ENCODE assay signal across 9 mouse cellular contexts in the genomic region with DNA sequence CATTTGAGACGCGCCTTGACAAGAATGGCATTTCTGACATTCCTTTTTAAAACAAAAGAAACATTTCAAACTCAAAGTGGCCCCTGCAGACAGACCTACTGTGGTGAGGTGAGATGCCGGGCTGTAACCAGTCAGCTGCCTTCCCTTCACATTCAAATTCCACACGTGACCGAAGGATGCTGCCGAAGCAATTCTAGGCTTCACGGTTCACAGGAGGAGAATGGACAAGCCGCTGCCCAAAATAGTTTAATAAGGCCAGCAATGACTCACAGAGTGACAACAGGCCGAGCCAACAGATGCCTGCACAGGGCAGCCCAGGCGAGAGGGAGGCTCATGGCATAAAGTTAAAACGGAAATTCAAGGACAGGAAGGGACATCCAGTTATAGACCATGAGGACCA. TPM values are rescaled to one million over a fixed set of nuclear protein-coding genes. Genes with fewer than 3 reads are reported as not detected.
DNase-seq lines count a peak whose midpoint lies in the region; ATAC-seq lines count a peak whose summit lies in the region.
"Had no signal": no experiment of that assay in that cellular context is flagged by ENCODE, and none has a peak within 500 bp of the region (broad histone marks: within the 10 kb centered on the region; RNA-seq: fewer than 3 reads in every experiment).

No protein-coding gene starts in this region.

- H3K9ac ChIP-seq in midbrain, embryonic 11.5 days (ENCODE audit: low read length) = no peak overlapping the region
- H3K9ac ChIP-seq: liver, embryonic 13.5 days had no signal

- no peak for ATAC-seq in midbrain, embryonic 11.5 days (ENCODE audit: low FRiP score)

- H3K4me3 ChIP-seq in midbrain, embryonic 11.5 days (ENCODE audit: low read depth, low read length) = no peak overlapping the region
- H3K4me3 ChIP-seq: liver, embryonic 13.5 days had no signal

- DNase-seq in gastrocnemius, adult 18-20 months (ENCODE audit: low spot score) = peak; percentile 33
- DNase-seq in gastrocnemius, adult 8-10 months (ENCODE audit: low spot score in 2 of 2) = no peak
- DNase-seq in cerebellum, adult 11-12 months = peak; percentile 70
- DNase-seq in heart, adult 9 months (ENCODE audit: low spot score in 2 of 2) = peak; percentile 53 to 68
- peak; percentile 65 for DNase-seq in kidney, postnatal 10 days
- DNase-seq in layer of hippocampus, adult 9-11 months = no peak
- no peak for DNase-seq in layer of hippocampus, adult 9-10 months (ENCODE audit: low spot score)
- DNase-seq in midbrain, embryonic 11.5 days (ENCODE audit: low spot score, missing footprints) = no peak
- DNase-seq: liver, embryonic 13.5 days had no signal

- H3K36me3 ChIP-seq in midbrain, embryonic 11.5 days (ENCODE audit: control insufficient read depth, insufficient read depth, low read length) = no peaks in the 10 kb centered on the region
- H3K36me3 ChIP-seq: liver, embryonic 13.5 days had no signal

- no peak overlapping the region for H3K4me2 ChIP-seq in midbrain, embryonic 11.5 days
- H3K4me2 ChIP-seq: liver, embryonic 13.5 days had no signal

- 63% methylated on average over 11 of the region's 11 CpGs for WGBS in midbrain, embryonic 11.5 days

- no peaks in the 10 kb centered on the region for H3K27me3 ChIP-seq in midbrain, embryonic 11.5 days (ENCODE audit: control insufficient read depth, insufficient read depth, low read length)
- H3K27me3 ChIP-seq: liver, embryonic 13.5 days had no signal

- no peaks in the 10 kb centered on the region for H3K9me3 ChIP-seq in midbrain, embryonic 11.5 days (ENCODE audit: control insufficient read depth, low read length)
- H3K9me3 ChIP-seq: liver, embryonic 13.5 days had no signal

- no peak overlapping the region for H3K27ac ChIP-seq in midbrain, embryonic 11.5 days (ENCODE audit: low read depth, low read length)
- H3K27ac ChIP-seq: liver, embryonic 13.5 days had no signal

- H3K4me1 ChIP-seq in midbrain, embryonic 11.5 days (ENCODE audit: control insufficient read depth, insufficient read depth, low read length) = no peaks in the 10 kb centered on the region
- H3K4me1 ChIP-seq: liver, embryonic 13.5 days had no signal

RNA-seq across cellular contexts. Expression of gene Osbpl3, which starts 51.3 kb away (rescaled TPM):
- 1 to 10 TPM; 2.2 to 3.4 TPM for total RNA-seq in gastrocnemius, adult 18-20 months (2021)
- total RNA-seq in gastrocnemius, adult 8-10 months (2022) = 1 to 10 TPM; 1.7 to 3.2 (median 2.3) TPM
- 6.7 and 7.3 TPM in 2 replicates for polyA plus RNA-seq in midbrain, embryonic 11.5 days (2014; fragmentation: Nextera tagmentation; extraction: Ambion mirVana)

Comparison
In these comparisons a context has a peak if more than half of its experiments do, and no peak if none do; other contexts are left out.
1. DNase-seq: peak in gastrocnemius, adult 18-20 months (single experiment), cerebellum, adult 11-12 months (single experiment), heart, adult 9 months (2 of 2) and kidney, postnatal 10 days (single experiment); none in gastrocnemius, adult 8-10 months (0 of 2), layer of hippocampus, adult 9-11 months (single experiment), layer of hippocampus, adult 9-10 months (single experiment) and midbrain, embryonic 11.5 days (single experiment).